Mouse (Mus musculus): ENCODE measurements around the gene Rgl1.

DNA sequence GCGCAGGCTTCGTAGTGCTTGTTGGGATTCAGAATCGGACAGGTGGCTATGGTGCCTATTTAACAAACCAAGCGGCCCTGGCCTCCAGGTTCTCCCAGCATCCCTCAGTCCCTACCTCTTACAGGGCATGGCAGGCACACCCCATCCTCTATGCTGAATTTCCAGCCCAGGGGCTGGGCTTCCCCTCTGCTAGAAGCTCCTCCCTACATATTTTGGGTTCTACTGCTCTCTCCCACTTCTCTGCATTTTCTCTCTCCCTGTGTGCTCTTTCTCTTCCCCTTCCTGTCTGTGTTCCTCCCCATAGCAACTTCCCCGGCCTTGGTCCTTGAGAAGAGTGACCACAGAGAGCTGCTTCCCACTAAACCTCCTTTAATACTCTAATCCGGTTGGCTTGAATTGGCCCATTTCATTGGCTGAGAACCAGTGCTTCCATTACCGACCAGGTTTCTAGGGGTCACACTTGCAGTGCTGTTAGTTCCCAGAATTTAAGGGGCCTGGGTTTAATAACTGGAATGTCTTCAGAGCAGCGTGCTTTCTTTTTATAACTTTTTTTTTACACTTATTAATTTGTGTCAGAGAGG, 30.6 kb upstream of the Rgl1 start:
- TF ChIP-seq CTCF (IDR thresholded peaks at IDR 0.05; ENCODE audit: low read depth, low read length), result no peak
- no peak; the same call in 1 of the 2 replicates for TF ChIP-seq POLR2A (IDR thresholded peaks at IDR 0.05; ENCODE audit: borderline replicate concordance, low read depth, low read length)

Measured in bone marrow macrophage, adult 2 months (primary cell).